Mouse (Mus musculus) right cerebral cortex, postnatal 4 days (tissue): ENCODE data around the gene Kcnip4.

Experiments used
- DNase-seq: peaks from one replicate; pipeline ENCODE4 v3.0.0-alpha.2; 2022

Gene Kcnip4

DNA sequence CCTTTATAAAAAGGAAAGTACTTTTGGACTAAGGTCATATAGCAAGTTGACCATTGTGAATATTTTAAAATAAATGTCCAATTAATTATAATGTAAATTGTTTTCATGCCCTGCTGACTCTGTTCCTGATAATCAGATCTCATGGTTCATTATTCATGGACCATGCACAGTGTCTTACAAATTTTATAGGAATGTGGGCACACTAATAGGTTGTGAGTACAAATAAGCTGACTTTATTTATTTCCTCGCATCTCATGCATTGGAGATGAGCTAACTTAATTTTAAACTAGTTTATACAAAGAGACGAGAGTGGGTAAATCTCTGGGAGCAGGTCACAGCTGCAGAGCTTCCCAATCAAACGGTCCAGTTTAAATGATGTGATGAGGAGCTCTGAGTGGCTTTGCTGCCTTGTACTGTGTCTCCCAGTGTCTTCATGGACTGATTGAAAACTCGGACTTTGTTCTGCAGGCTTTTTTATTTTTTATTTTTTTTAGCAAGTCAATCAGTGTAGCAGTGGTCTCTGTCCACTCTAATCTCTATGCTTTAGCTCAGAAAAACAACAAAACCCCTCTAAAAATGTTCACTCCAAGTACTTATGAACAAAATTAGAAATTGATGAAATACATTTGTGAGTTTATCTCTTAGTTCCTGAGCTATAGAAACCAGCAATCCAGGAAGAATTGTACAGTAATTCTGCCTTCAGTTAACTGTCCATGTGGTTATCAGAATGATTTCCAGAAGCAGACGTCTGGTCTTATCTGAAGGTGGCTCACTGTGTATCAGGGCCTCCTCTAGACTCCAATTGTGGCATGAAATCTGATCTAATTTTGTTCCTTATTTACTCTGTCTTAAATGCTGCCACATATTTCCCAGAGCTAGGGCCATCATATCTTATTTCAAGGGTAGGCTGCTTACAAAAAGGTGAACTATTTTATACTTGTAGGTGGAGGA, 979.6 kb downstream of the Kcnip4 start:
- no peak for DNase-seq

DNA sequence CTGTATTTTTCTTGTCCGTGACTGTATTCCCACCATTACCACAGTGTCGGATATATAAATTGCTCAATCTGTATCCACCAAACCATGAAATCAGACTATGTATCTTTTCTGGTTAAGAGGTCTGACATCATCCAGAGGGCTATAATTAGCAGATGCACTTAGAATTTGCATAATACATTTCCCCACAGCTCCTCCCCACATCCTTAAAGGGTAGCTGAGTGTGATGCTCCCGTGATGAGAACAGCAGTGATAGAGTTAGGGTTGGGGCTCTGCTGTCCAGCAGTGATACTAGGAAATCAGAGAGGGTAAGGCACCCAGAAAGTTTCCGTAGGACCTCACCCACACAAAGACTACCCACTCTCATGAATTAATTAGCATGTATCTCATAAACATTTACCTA, 1006.7 kb downstream of the Kcnip4 start:
- DNase-seq: no peak

DNA sequence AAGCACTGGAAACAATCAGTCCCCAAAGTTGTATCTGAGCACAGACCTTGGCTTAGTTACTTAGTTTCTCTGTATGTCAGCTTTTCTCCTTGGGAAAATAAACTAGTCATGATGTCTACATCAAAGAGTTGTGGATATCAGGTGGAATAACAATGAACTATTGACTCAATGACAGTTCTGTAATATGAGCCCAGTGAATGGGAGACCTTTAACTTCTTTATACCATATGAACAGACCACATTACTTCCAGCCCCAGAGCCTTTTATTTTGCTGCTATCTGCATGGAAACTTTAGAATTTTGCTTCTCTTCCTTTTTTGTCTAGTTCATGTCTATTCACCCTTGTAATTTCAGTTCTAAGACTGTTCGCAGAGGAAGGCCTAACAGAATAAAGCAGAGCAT, 1011.4 kb downstream of the Kcnip4 start:
- DNase-seq: no peak

DNA sequence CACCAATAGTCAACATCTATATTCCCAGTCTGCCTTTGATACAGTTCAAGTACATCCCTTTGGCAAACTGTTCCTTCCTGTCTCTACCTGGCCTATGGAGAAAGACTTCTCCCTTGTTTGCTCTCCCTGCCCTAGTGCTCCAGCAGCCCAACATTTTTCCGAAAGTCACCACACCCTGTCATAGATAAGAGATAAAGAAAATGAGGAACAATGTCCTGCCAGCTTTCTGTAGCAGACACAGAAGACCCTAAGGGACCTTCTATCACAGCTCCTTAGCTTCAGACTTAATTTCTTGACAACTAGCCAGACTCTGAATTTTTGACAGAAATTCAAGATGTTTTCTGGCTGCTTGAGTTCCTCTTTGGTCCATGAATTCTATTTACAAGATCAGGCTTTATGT, 1013.4 kb downstream of the Kcnip4 start:
- DNase-seq: no peak

DNA sequence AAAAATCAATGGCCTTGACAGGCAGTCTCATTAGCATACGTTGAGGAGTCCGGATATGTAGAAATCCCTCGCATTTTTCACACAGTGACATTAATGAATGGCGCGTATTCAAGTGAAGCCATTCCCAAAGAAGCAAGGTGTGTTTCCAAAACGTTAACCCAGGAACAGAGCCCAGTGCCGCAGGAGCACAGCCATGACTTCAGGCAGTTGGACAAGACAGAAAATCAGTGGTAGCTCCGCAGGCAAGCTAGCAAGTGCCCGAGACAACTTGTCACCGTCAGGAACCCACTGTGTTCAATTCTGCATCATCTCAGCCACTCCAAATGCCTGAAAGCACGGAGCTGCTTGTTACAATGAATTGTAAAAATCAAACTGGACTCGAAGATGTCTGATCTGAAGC, 1014.5 kb downstream of the Kcnip4 start:
- DNase-seq: no peak

- peak; percentile 6 for DNase-seq
Measured at GRCm38 (mm10) chr5:48509194-48509930, 1015.3 kb downstream of the Kcnip4 start.

DNA sequence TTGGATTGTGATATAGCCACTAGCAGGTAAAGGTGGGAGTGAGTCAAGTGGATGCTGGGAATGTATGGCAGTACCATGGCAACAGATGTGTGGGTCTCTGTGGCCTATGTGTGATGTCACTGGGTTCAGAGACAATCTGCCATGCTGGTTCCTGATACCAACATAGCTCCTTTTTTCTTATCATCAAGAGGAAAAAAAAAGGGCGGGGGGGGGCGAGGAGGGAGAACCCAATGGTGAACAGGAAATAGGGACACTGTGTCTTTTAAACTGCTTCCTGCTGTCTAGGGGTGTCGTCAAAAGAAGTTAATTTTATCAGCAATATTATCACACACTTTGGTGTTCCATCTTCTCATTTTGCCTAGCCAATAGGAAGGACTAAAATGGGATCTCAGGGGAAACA, 1021.6 kb downstream of the Kcnip4 start:
- DNase-seq: no peak

GRCm38 (mm10) chr5:48502442-48502841, 1022.3 kb downstream of the Kcnip4 start:
- DNase-seq: no peak

GRCm38 (mm10) chr5:48500204-48500603, 1024.5 kb downstream of the Kcnip4 start:
- DNase-seq: no peak

DNA sequence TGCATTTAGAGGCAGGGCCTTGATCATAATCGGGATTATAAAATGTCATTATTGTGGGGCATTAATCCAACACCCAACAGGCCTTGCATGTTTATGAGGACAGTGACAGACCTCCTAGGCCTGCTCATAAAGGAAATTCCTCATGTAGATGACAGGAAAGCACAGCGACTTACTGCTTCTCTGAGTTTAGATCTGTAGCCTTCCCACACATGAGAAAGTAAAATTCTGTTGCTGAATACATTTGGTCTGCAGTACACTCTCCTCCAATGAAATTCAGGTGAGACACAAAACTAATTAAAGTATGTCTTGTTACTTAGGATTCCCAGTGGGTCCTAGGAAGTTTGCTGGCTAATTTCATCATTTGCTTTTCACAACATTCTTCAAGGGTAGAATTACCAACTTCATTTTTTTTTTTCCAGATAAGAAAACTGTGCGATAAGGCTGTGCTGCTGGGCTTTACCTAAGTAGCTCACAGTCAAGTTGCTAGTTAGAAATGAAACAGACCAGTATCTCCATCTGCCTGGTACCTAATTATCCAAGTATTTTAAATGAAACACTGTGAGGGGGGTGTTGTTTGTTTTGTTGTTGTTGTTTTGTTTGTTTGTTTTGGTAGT, 1033.7 kb downstream of the Kcnip4 start:
- no peak for DNase-seq

GRCm38 (mm10) chr5:48489549-48490288, 1035.0 kb downstream of the Kcnip4 start:
- no peak for DNase-seq

DNA sequence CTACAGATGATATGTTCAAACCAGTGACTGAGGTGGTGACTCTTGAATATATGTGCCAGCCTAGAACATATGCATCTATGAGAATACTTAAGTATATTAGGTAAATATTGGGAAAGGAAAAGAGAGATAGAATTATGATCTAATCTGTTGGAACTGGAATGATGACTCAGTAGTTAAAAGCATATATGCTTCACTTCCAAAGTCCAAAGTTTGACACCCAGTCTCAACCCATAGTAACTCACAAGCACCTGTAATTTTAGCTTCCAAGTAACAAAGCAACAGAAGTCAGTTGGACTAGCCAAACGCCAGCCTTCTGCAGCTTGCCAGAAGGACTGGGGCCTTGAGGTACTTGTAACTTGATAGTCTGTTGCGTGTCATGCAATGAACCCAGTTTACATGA, 1041.6 kb downstream of the Kcnip4 start:
- no peak for DNase-seq

- DNase-seq: no peak
Measured at GRCm38 (mm10) chr5:48460221-48460620, 1064.5 kb downstream of the Kcnip4 start.

DNA sequence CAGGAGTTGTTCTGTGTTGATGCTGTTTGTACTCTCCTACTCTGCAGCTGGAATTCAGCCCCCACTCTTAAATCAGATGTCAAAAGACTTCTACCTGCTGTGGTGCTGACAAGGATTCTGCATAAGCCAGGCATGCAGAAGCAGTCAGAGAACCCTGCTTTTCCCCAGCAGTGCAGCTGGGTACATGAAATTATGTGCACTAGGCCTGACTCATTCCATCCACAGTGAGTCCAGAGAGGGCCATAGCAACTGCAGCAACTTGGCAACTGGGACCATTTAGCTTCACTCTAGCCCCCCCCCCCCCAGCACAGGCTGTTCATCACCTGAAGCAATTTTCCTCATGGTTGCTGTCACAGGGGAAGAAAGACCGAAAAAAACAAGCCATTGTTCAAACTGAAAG, 1075.8 kb downstream of the Kcnip4 start:
- no peak for DNase-seq

GRCm38 (mm10) chr5:48430459-48430858, 1094.2 kb downstream of the Kcnip4 start:
- peak; percentile 46 for DNase-seq

DNA sequence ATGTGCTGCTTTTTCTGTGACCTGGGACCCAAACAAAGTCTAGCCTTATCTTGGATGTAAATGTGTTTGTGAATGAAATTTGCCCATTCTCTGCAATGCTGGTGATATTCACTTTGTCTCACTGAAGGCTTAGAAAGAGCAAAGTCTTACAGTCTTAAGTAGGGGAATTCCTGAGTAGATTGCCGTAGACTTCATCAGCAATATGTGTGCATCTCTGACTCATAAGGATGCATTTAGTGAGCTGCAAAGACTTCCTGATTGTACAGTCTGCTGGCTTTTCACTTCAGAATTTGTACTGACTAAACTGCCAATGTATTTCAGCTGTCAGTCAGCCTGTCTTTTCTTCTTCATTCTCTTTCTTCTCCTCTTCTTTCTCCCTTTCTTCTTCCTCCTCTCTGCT, 1102.8 kb downstream of the Kcnip4 start:
- DNase-seq: no peak

DNA sequence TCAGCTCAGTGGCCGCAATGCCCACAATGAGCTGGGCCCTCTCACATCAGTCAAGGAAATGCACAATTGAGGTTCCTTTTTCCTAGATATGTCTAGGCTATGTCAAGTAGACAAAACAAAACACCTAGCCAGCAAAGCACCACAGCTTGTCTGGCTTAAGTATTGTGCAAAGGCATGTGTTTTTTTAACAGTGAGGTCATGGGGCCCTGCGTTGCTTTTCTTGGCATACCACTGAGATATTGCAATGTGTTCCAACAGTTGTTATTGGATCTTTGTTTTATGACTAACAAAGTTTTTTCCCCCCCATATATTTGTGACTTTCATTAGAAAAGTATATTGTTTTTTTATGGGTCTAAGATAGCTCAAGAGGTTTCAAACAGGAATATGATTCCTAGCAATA, 1105.0 kb downstream of the Kcnip4 start:
- DNase-seq: no peak

- DNase-seq: no peak
Measured at GRCm38 (mm10) chr5:48412261-48412660, 1112.4 kb downstream of the Kcnip4 start.

DNA sequence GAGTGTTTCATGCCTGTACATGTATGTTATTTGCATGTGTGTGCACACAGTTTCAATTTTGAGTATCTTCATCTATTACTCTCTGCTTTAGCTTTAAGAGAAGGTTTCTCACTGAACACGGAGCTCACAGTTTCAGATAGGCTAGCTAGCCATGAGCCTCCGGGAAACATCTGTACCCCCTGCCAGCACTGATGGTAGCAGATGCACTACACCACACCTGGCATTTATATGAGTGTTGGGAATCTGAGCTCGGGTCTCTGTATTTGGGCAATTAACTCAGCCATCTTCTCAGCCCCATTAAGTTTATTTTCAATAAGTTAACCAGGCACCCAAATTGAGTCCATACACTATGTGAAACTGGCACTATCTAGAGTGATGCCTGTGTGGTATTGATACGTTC, 1113.2 kb downstream of the Kcnip4 start:
- DNase-seq: no peak

- no peak for DNase-seq
Measured at GRCm38 (mm10) chr5:48410348-48410747, 1114.4 kb downstream of the Kcnip4 start.

DNA sequence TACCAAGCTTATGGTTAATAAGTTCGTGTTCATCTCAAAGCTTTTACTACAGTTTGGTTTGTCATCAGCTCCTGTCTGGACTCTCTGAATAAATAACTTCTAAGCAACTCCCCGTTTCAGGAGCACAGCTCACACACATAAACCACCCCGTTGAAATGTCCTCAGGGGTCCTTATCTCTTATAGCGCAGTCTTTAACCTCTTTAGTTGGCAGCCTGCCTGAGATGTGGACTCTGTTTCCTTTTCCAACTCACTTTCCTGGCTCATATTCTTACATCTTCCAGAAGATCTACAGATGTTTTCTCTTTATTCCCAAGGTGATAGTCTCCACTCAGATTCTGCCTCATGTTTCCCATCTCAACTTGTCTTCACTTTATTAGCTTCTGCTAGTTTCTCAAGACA, 1116.4 kb downstream of the Kcnip4 start:
- no peak for DNase-seq

DNA sequence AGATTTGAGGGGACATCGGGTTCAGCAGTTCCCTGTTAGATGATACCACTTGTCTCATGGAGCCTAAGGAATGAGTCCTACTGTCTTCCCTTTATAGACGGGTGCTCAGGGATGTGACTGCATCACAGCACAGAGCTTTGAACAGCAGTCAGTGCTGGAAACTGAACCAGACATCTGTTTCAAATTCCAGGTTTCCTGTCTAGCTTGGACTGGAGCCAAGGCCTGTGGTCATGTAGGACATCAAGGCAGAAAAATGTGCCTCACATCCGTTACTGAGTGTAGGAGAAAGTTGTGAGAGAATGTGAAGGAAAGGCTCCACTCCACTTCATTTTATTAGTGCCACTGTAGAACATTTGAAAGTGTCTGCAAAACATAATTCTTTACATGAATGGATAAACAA, 1122.2 kb downstream of the Kcnip4 start:
- DNase-seq: peak; percentile 4
